Mouse (Mus musculus) MEL (cell line): ENCODE data around the gene Pick1. TPM values are rescaled to one million over a fixed set of nuclear protein-coding genes. Genes with fewer than 3 reads are reported as not detected.
"Not testable (repeated sequence)": the region's sequence is repeated elsewhere in the genome, so short reads cannot be mapped to it uniquely, and the experiment has no call there.

Experiments used
- DNase-seq: peaks from one replicate; pipeline ENCODE4 v3.0.0; 2011; ENCODE audit warnings: low read depth, low spot score
- H3K27ac ChIP-seq: 2 replicates; pipeline ENCODE4 v1.5.1; 2012; ENCODE audit warnings: low read depth, mild to moderate bottlenecking, control low read depth, low read length, moderate library complexity; ENCODE audit not compliant: control insufficient read depth
- H3K27me3 ChIP-seq, 2 experiments: fragments of 150-350 bp in 1 of 2; sonication (generic) in 1 of 2; 2 replicates each; pipeline ENCODE4 v1.6.1; 2012; ENCODE audit warnings: low read length in 2 of 2, mild to moderate bottlenecking in 2 of 2, improper control_type of control experiment in 1 of 2, moderate library complexity in 1 of 2; ENCODE audit not compliant: insufficient read depth in 2 of 2, control insufficient read depth in 1 of 2
- H3K36me3 ChIP-seq, 2 experiments: 2 replicates each; pipeline ENCODE4 v1.6.1; 2012 to 2014; ENCODE audit warnings: low read length in 2 of 2, improper control_type of control experiment in 1 of 2, inconsistent platforms in 1 of 2, mild to moderate bottlenecking in 1 of 2; ENCODE audit not compliant: insufficient read depth in 2 of 2, control insufficient read depth in 1 of 2
- H3K4me1 ChIP-seq, 2 experiments: fragments of 150-350 bp in 1 of 2; sonication (generic) in 1 of 2; 2 replicates each; pipeline ENCODE4 v1.6.1; 2012; ENCODE audit warnings: low read length in 2 of 2, improper control_type of control experiment in 1 of 2, mild to moderate bottlenecking in 1 of 2; ENCODE audit not compliant: insufficient read depth in 2 of 2, control insufficient read depth in 1 of 2
- H3K4me3 ChIP-seq, 2 experiments: fragments of 150-350 bp in 1 of 2; sonication (generic) in 1 of 2; 2 replicates each; pipeline ENCODE4 v1.5.1; 2012; ENCODE audit warnings: low read depth in 2 of 2, low read length in 2 of 2, mild to moderate bottlenecking in 2 of 2, moderate library complexity in 2 of 2, control low read depth in 1 of 2, improper control_type of control experiment in 1 of 2; ENCODE audit not compliant: control insufficient read depth in 1 of 2, insufficient read depth in 1 of 2
- H3K79me2 ChIP-seq: 2 replicates; pipeline ENCODE4 v1.6.1; 2012; ENCODE audit warnings: mild to moderate bottlenecking, low read length, moderate library complexity; ENCODE audit not compliant: control insufficient read depth, poor library complexity, insufficient read depth
- H3K9ac ChIP-seq: 2 replicates; pipeline ENCODE4 v1.6.1; 2012; ENCODE audit warnings: low read depth, mild to moderate bottlenecking, control low read depth, low read length, moderate library complexity; ENCODE audit not compliant: control insufficient read depth, poor library complexity, severe bottlenecking
- H3K9me3 ChIP-seq: fragments of 150-350 bp; sonication (generic); replicated peaks from 2 replicates; pipeline ENCODE4 v1.6.1; 2012; ENCODE audit warnings: mild to moderate bottlenecking, low read length, improper control_type of control experiment, moderate library complexity; ENCODE audit not compliant: insufficient read depth
- CHD1 ChIP-seq: IDR thresholded peaks from 2 replicates; pipeline ENCODE4 v1.6.1; 2012; ENCODE audit warnings: low read depth, mild to moderate bottlenecking, inconsistent platforms, low read length, improper control_type of control experiment
- CTCF ChIP-seq, 3 experiments: IDR thresholded peaks in 2 of 3; conservative IDR thresholded peaks in 1 of 3; 2 replicates each; pipeline ENCODE4 v1.5.1; 2011 to 2012; ENCODE audit warnings: low read length in 3 of 3, low read depth in 2 of 3, mild to moderate bottlenecking in 2 of 3, improper control_type of control experiment in 1 of 3, inconsistent platforms in 1 of 3, mixed read lengths in 1 of 3, moderate library complexity in 1 of 3; ENCODE audit not compliant: control insufficient read depth in 1 of 3, insufficient read depth in 1 of 3, poor library complexity in 1 of 3, severe bottlenecking in 1 of 3
- ELF1 ChIP-seq: IDR thresholded peaks from 2 replicates; pipeline ENCODE4 v1.6.1; 2014; ENCODE audit warnings: low read depth, mild to moderate bottlenecking, inconsistent platforms, low read length, improper control_type of control experiment, moderate library complexity
- EP300 ChIP-seq, 2 experiments: IDR thresholded peaks; 2 replicates each; pipeline ENCODE4 v1.6.1; 2011; ENCODE audit warnings: improper control_type of control experiment in 2 of 2, low read length in 2 of 2, low read depth in 1 of 2, mild to moderate bottlenecking in 1 of 2
- ETS1 ChIP-seq: IDR thresholded peaks from 2 replicates; pipeline ENCODE4 v1.6.1; 2012; ENCODE audit warnings: low read depth, mild to moderate bottlenecking, inconsistent platforms, low read length, improper control_type of control experiment, moderate library complexity
- GABPA ChIP-seq: IDR thresholded peaks from 2 replicates; pipeline ENCODE4 v1.6.1; 2012; ENCODE audit warnings: low read depth, mild to moderate bottlenecking, inconsistent platforms, low read length, improper control_type of control experiment, moderate library complexity
- GATA1 ChIP-seq: IDR thresholded peaks from 2 replicates; pipeline ENCODE4 v1.6.1; 2011; ENCODE audit warnings: low read depth, low read length, improper control_type of control experiment
- HCFC1 ChIP-seq: IDR thresholded peaks from 2 replicates; pipeline ENCODE4 v1.6.1; 2012; ENCODE audit warnings: low read depth, mild to moderate bottlenecking, inconsistent platforms, low read length, improper control_type of control experiment, moderate library complexity
- MAFK ChIP-seq: IDR thresholded peaks from 2 replicates; pipeline ENCODE4 v1.6.1; 2011; ENCODE audit warnings: low read depth, mild to moderate bottlenecking, low read length, improper control_type of control experiment, borderline replicate concordance
- MAZ ChIP-seq: IDR thresholded peaks from 2 replicates; pipeline ENCODE4 v1.6.1; 2012; ENCODE audit warnings: low read depth, mild to moderate bottlenecking, inconsistent platforms, low read length, improper control_type of control experiment
- NELFE ChIP-seq: IDR thresholded peaks from 2 replicates; pipeline ENCODE4 v1.6.1; 2011; ENCODE audit warnings: low read depth, low read length, improper control_type of control experiment
- POLR2AphosphoS2 ChIP-seq: IDR thresholded peaks from 2 replicates; pipeline ENCODE4 v1.6.1; 2011; ENCODE audit warnings: low read length, improper control_type of control experiment
- RAD21 ChIP-seq: IDR thresholded peaks from 2 replicates; pipeline ENCODE4 v1.6.1; 2011; ENCODE audit warnings: mild to moderate bottlenecking, low read depth, low read length, improper control_type of control experiment
- RCOR1 ChIP-seq: IDR thresholded peaks from 2 replicates; pipeline ENCODE4 v1.6.1; 2012; ENCODE audit warnings: low read depth, mild to moderate bottlenecking, inconsistent platforms, low read length, improper control_type of control experiment
- SIN3A ChIP-seq: IDR thresholded peaks from 2 replicates; pipeline ENCODE4 v1.6.1; 2012; ENCODE audit warnings: low read length, improper control_type of control experiment, inconsistent platforms
- SMC3 ChIP-seq: IDR thresholded peaks from 2 replicates; pipeline ENCODE4 v1.6.1; 2011; ENCODE audit warnings: low read depth, low read length, improper control_type of control experiment
- TBP ChIP-seq: IDR thresholded peaks from 2 replicates; pipeline ENCODE4 v1.8.0; 2011; ENCODE audit warnings: low read depth, low read length, improper control_type of control experiment
- USF1 ChIP-seq: IDR thresholded peaks from 2 replicates; pipeline ENCODE4 v1.6.1; 2014; ENCODE audit warnings: low read depth, mild to moderate bottlenecking, inconsistent platforms, low read length, improper control_type of control experiment, moderate library complexity
- ZC3H11A ChIP-seq: IDR thresholded peaks from 2 replicates; pipeline ENCODE4 v1.6.1; 2012; ENCODE audit warnings: low read depth, mild to moderate bottlenecking, inconsistent platforms, low read length, improper control_type of control experiment
- ZNF384 ChIP-seq: IDR thresholded peaks from 2 replicates; pipeline ENCODE4 v1.6.1; 2012; ENCODE audit warnings: low read depth, mild to moderate bottlenecking, inconsistent platforms, low read length, improper control_type of control experiment
- polyA plus RNA-seq, 2 experiments: library from polyadenylated mRNA; stranded (reverse) in 1 of 2; unstranded in 1 of 2; fragments of >175 nt in 1 of 2; fragments of >200 nt in 1 of 2; gene quantifications; 2 replicates each; pipeline versions ENCODE4 v1.2.1 to v1.2.4; 2012; ENCODE audit warnings: low replicate concordance in 2 of 2, low read depth in 1 of 2; ENCODE audit not compliant: insufficient read length in 2 of 2, insufficient read depth in 1 of 2, missing spikeins in 1 of 2
- total RNA-seq: library from RNA; depleted of rRNA; stranded (reverse); fragments of 300-350 nt; gene quantifications from 2 replicates; pipeline ENCODE4 v1.2.3, GENCODE M21; 2012

The Pick1 gene
- total and polyA plus RNA-seq, 3 experiments: 20.8 to 24.3 TPM; not detected in 1

- Histone ChIP-seq H3K36me3 (no peaks in the 10 kb centered on the region; a peak in 1 of 4 replicates), H3K79me2 (no peaks in the 10 kb centered on the region; the same call in 1 of the 2 replicates), H3K27me3 (no peaks in the 10 kb centered on the region), H3K9ac (no peak overlapping the region), H3K4me1 (peaks cover 0 to 1% of the 10 kb centered on the region in 2 experiments; a peak in 1 of 4 replicates), H3K4me3 (no peak overlapping the region), H3K9me3 (no peaks in the 10 kb centered on the region), H3K27ac (no peak overlapping the region)
- peak; percentile 85 for DNase-seq
- peak; percentile 80 for TF ChIP-seq ZC3H11A
- peak; percentile 79 to 98 (median 90) for TF ChIP-seq CTCF (IDR thresholded peaks at IDR 0.05 in 2 of 3, conservative IDR thresholded peaks at IDR 0.05 in 1 of 3; ENCODE audit: control insufficient read depth in 1 of 3, insufficient read depth in 1 of 3, low read depth in 2 of 3, low read length in 3 of 3, poor library complexity in 1 of 3, severe bottlenecking in 1 of 3)
- no peak for TF ChIP-seq GATA1
- TF ChIP-seq TBP: 0 out of 2 replicates have a peak, but pooled peaks have one; percentile 19
- no peak for TF ChIP-seq NELFE
- peak; percentile 96 for TF ChIP-seq RAD21
- TF ChIP-seq SMC3: peak; percentile 89
- TF ChIP-seq POLR2AphosphoS2: no peak
Measured at GRCm38 (mm10) chr15:79224685-79225084, 4.3 kb upstream of the Pick1 start.

DNA sequence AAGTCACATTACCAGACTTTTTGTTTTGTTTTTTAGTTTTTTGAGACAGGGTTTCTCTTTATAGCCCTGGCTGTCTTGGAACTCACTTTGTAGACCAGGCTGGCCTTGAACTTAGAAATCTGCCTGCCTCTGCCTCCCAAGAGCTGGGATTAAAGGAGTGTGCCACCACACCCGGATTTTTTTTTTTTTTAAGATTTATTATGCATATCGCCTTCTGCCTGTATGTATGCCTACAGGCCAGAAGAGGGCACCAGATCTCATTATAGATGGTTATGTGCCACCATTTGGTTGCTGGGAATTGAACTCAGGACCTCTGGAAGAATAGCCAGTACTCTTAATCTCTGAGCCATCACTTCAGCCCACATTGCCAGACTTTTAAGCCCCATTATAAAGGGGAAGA lies 3.2 kb upstream of the Pick1 start:
- not testable (repeated sequence) for H3K9me3 ChIP-seq, H3K79me2 ChIP-seq, H3K27ac ChIP-seq, H3K4me3 ChIP-seq, DNase-seq, H3K27me3 ChIP-seq, H3K9ac ChIP-seq, H3K36me3 ChIP-seq, H3K4me1 ChIP-seq
- TF ChIP-seq RAD21 (peak; percentile 5), CTCF (IDR thresholded peaks at IDR 0.05 in 2 of 3, conservative IDR thresholded peaks at IDR 0.05 in 1 of 3; ENCODE audit: control insufficient read depth in 1 of 3, insufficient read depth in 1 of 3, low read depth in 2 of 3, low read length in 3 of 3, poor library complexity in 1 of 3, severe bottlenecking in 1 of 3) (peak in 2 of 3 experiments; percentile 20 to 37; a peak in 3 of 6 replicates), SMC3 (peak; percentile 8; the same call in 1 of the 2 replicates), ZNF384 (peak; percentile 84)

GRCm38 (mm10) chr15:79235268-79235667 lies 6.3 kb downstream of the Pick1 start:
- no peak for TF ChIP-seq ZC3H11A
- no peak for TF ChIP-seq USF1
- no peak for TF ChIP-seq MAZ
- TF ChIP-seq NELFE: no peak
- no peak for TF ChIP-seq CHD1
- no peak for TF ChIP-seq MAFK
- no peak for TF ChIP-seq ETS1
- no peak for TF ChIP-seq HCFC1
- TF ChIP-seq GABPA: no peak
- no peak for TF ChIP-seq SIN3A
- TF ChIP-seq CTCF (IDR thresholded peaks at IDR 0.05 in 2 of 3, conservative IDR thresholded peaks at IDR 0.05 in 1 of 3; ENCODE audit: control insufficient read depth in 1 of 3, insufficient read depth in 1 of 3, low read depth in 2 of 3, low read length in 3 of 3, poor library complexity in 1 of 3, severe bottlenecking in 1 of 3): no peak
- TF ChIP-seq ELF1: no peak
- TF ChIP-seq RCOR1: no peak
- TF ChIP-seq EP300 (IDR thresholded peaks at IDR 0.05; ENCODE audit: low read depth in 1 of 2, low read length in 2 of 2): no peak
- H3K79me2 ChIP-seq: no peaks in the 10 kb centered on the region
- H3K36me3 ChIP-seq: peaks cover 0 to 1% of the 10 kb centered on the region in 2 experiments; a peak in 1 of 4 replicates
- H3K27me3 ChIP-seq: no peaks in the 10 kb centered on the region
- H3K9me3 ChIP-seq: no peaks in the 10 kb centered on the region
- DNase-seq: no peak
- no peak overlapping the region for H3K9ac ChIP-seq
- no peak overlapping the region for H3K27ac ChIP-seq
- no peak overlapping the region for H3K4me3 ChIP-seq
- H3K4me1 ChIP-seq: no peaks in the 10 kb centered on the region
